Mouse (Mus musculus): ENCODE measurements around the gene Plch2.

The Plch2 gene

GRCm38 (mm10) chr4:155022228-155022855 is 34.2 kb downstream of the Plch2 start:
- no peak for DNase-seq (ENCODE audit: low read depth, low spot score)

DNA sequence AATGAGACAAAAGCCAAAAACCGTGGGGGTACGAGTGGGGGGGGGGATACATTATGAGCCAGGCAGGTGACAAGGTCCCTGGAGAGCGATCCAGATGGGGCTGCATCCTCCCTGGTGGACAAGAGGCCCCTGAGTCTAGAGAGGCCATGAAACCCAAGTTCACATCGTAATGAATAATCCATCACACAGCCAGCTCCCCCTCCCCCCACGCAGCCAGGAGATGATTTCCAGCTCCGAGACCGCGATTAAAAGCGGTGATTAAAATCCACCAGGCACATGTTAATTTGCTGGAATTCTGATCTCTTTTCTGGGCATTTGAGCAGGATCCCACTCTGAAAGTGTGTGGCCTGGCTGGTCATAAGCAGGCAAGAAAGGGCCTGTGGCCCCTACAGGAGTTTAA is 35.8 kb downstream of the Plch2 start:
- DNase-seq (ENCODE audit: low read depth, low spot score): no peak

- no peak for DNase-seq (ENCODE audit: low read depth, low spot score)
These were observed 36.4 kb downstream of the Plch2 start for GRCm38 (mm10) chr4:155020141-155020540.

DNA sequence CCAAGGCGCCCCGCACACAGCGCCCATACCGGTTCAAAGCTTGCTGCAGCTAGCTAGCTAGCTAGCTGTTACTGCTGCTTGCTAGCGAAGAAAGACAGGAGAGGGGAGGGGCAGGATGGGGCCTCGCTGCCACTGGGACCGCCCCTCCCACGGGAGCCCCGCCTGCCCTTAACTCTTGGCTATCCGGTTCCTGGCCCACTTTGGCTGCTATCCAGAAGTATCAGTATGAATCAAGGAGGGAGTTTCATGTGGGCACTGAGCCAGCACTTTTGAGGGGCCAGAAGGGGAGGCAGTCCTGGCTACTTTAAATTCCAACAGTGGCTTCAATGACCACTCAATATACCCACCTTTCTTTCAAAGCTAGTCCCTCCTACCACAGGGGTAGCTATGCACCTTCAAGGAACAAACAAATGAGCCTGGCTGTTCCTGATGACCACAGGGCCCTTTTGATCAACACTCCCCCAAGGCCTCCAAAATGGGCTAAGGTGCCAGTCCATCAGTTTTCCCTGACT is 37.2 kb downstream of the Plch2 start:
- no peak for DNase-seq (ENCODE audit: low read depth, low spot score)

- DNase-seq (ENCODE audit: low read depth, low spot score): peak; percentile 13
These were observed 37.8 kb downstream of the Plch2 start for GRCm38 (mm10) chr4:155018601-155019335.

GRCm38 (mm10) chr4:155018066-155018465 is 38.5 kb downstream of the Plch2 start:
- DNase-seq (ENCODE audit: low read depth, low spot score): no peak

DNA sequence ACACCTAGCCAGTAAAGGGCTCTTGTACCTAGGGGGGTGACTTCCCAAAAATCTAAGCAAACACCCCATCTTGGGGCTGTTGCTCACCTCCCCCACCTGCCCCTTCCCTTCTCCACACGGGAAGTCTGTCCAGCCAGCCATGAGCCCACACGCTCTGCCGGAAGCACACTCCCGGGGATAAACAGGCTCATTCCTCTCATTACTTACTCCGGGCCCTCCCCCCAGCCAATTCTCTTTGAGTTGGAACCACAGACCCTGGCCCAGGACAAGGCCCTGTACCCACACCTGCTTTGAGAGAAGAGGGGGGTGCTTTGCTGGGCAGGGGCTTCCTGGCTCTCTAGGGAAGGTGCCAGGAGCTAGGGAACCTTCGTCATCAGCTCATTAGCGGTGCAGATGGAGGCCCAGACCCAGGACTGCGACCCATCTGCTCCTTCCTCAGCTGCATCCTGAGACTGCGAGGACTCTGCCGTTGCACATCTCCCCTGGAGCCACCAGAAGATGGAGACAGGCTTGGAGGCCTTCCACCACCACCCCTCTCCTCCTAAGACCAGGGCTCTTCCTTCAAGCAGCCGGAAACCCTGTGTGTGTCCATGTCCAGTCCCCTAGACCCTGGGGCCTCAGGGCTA is 39.2 kb downstream of the Plch2 start:
- DNase-seq (ENCODE audit: low read depth, low spot score): no peak

DNA sequence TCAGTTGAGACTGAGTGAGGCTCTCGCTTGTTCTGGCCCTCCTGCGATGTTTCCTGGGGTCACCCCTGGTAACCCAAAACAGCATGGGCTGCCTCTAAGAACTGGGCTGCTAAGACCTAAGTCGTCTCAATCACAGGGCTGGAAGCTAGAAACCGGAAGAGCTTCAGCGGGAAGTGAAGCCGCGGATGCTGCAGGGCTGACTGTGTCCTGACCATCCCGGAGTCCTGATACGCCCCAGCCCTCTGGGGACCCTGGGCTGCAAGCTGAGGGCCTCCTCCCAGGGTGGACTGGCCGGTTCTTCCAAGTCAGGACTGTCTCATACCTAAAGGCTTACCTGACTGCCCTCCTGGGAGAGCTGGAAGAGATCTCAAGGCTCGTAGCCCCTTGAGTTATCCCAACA is 39.8 kb downstream of the Plch2 start:
- no peak for DNase-seq (ENCODE audit: low read depth, low spot score)

DNA sequence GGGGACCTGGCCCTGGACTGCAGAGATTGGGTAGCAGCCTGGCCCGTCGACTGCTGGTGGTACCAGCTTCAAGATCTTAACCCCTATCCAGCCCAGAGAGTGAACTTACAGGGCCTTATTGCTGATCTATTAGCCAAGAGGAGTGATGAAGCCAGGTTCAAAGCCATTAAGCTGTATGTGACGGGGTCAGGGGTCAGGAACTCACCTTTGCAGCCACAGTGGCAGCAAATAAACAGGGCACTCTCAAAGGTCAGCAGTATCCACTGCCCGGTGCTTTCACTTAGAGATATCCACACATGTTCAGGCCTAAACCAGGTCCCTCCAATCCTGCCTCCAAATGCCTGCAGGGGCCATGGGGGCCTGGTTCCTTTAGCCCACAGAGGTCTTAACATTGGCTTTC is 41.0 kb downstream of the Plch2 start:
- DNase-seq (ENCODE audit: low read depth, low spot score): no peak

DNA sequence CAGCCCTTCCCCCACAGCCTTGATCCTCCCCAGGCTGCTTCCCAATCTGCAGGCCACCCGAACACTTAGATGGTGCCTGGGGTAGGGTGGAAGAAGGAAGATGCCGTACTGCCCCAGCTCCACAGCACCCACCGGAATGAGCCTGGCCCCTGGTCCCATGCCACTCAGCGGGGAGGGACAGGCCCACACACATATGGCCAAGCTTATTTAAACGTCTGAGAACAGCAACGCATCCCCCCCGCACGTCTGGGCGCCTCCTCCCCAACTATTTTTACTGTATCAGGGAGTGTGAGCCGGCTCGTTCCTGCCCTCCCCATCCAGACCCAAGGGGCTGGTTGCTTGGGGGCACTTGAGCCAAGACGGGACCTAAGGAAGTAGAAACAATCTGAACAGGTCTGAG is 41.8 kb downstream of the Plch2 start:
- no peak for DNase-seq (ENCODE audit: low read depth, low spot score)

GRCm38 (mm10) chr4:155014244-155014643 is 42.3 kb downstream of the Plch2 start:
- DNase-seq (ENCODE audit: low read depth, low spot score): no peak

DNA sequence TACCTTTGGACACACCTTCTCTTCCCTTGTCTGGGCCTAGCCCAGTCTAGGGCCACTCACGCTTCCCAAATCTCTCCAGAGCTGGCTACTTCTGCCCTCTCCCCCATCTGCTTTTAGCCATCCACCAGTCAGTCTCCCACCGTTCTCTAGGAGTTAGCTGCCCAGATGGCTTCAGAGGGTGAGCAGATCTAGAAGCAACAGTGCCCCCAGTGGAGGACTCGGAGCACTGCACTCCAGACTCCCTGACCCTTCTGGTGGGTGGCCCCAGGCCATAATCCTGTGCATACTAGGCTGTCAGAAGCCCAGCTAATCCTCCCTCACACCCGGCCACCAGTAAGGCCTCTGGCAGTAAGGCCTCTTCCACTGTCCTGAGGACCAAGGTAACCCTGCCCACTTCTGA is 43.8 kb downstream of the Plch2 start:
- DNase-seq (ENCODE audit: low read depth, low spot score): peak; percentile 29

DNA sequence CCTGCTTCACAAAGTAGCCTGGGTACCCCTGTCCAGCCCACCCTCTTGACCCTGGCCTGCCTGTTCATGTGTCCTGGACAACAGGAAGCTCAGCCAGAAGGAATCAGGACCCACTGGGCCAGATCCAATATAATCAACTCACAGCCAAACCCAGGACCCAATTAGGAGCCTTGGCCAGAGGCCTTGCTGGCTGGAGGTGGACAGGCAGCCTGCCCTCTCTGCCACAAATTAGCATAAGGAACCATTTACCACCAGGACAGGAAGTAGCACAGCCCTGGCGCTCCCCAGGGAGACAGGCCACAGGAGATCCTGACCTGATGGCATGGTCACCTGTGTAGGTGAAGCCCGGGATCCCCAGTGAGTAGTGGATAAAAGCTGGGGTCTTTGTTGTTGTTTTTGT is 44.5 kb downstream of the Plch2 start:
- DNase-seq (ENCODE audit: low read depth, low spot score): no peak

DNA sequence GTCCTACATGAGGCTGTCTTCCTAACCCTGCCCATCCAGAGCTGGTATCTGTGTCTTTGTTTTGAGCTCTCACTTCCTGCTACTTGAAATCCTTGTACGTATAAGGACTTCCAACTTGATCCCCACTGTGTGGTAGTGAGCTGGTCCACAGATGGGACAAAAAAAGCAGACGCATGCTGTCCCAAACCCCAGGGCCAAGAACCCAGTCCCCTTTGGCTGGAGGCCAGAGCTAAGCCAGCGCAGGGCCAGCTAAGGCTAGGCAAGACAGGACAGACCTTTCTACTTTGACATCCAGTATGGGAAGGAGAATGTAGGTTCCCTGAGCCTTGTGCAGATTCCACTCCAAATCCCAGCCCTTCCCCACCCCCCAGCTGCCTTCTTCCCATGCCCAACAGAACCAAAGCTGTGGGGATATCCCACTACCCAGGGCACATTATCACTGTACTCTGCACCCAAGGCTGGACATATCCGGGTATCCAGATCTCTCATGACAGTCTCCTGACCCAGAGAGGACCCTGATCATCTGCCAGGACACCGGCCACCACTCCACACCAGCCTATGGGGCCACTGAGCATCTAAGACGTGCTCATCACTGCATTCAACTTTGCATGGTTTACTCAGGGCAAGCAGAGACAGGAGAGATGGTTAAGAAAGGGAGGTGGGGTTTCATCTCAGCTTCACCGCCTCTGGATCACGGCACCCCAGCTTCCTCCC is 45.1 kb downstream of the Plch2 start:
- no peak for DNase-seq (ENCODE audit: low read depth, low spot score)

GRCm38 (mm10) chr4:155010870-155011269 is 45.7 kb downstream of the Plch2 start:
- DNase-seq (ENCODE audit: low read depth, low spot score): no peak

- DNase-seq (ENCODE audit: low read depth, low spot score): no peak
These were observed 47.4 kb downstream of the Plch2 start for GRCm38 (mm10) chr4:155009216-155009615.

DNA sequence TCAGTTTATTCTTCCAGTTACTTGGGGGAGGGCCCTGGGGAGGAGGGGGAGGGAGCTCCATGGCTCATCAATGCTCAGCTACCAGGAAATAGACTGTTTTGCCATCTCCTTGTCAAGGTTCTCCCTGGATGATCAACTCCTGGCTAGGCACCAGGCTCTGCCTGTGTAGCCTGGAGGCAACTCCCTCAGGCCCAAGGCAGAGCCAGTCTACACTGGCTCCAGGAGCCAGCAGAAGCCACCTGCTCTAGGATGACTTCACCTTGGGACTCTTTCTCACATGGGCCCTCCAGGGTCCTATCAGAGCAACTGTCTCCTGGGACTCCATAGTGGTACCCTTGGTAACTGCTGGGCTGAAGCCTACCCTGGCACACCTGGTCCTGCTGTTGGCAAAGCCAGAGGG is 48.5 kb downstream of the Plch2 start:
- DNase-seq (ENCODE audit: low read depth, low spot score): no peak

- no peak for DNase-seq (ENCODE audit: low read depth, low spot score)
These were observed 48.9 kb downstream of the Plch2 start for GRCm38 (mm10) chr4:155007641-155008040.

DNA sequence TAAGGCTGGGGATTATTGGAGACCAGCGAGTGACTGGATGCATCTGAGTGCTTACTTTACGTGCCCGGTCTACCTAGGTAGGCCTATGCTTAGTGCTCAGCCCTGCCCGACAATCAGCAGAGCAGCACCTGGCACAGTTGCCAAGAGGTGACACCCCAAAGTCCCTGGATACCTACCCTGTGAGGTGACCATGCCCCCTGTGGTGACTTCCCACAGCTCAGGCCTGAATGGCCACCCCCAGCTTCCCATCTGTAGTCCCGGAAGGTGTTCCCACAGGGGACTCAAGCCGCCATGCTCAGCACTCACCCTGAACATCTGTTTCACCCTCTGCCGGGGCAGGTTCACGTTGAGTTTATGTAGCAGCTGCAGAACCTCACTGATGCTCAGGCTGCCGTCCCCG is 50.3 kb downstream of the Plch2 start:
- DNase-seq (ENCODE audit: low read depth, low spot score): no peak

DNA sequence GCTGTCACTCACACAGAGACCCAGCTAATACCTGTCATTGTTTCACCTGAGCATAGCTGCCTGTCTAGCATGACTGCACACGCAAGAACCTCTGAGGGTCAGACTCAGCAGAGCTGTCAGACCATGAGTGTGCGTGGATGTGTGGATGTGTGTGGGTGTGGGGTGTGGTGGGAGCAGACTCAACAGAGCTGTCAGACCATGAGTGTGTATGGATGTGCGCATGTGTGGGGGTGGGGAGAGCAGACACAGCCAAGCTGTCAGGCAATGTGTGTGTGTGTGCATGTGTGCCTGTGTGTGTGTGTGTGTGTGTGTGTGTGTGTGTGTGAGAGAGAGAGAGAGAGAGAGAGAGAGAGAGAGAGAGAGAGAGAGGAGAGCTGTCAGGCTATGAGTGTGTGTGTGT is 51.3 kb downstream of the Plch2 start:
- DNase-seq (ENCODE audit: low read depth, low spot score): no peak

DNA sequence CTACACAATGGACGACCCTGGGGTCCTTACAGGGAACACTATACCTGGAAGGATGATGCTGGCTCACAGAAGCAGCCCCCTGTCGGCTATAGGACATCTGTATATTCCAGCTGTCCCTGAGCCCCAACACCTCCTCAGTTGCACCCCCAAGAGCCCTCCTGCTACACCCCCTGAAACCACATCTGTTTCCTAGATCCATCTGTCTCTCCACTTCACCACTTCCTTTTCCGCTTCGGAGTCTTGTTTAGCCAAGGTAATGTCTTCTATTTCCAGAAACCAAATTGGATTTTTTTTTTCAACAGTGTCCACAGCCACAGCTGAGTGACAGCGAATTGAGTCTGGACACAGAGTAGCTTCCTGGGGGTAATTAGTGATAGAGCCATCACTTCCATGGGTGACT is 57.2 kb downstream of the Plch2 start:
- no peak for DNase-seq (ENCODE audit: low read depth, low spot score)

GRCm38 (mm10) chr4:154996572-154997154 is 59.9 kb downstream of the Plch2 start:
- DNase-seq (ENCODE audit: low read depth, low spot score): no peak

Data from WW6 (cell line).